Mouse (Mus musculus): Measurements from ENCODE around the gene Imp4. TPM values are rescaled to one million over a fixed set of nuclear protein-coding genes. Genes with fewer than 3 reads are reported as not detected.

The Imp4 gene
- total RNA-seq, 1 experiment from 2014 or later, result 33.8 TPM

Other genes with a start within 250 kb of the Imp4 start
- 55.7 and 63.4 TPM in 2 replicates for gene Ccdc115, start 179 bp upstream of the Imp4 start, total RNA-seq (2017)
- gene Ptpn18, start 19.9 kb downstream of the Imp4 start, total RNA-seq (2017), result 299 and 432 TPM in 2 replicates
- not detected in 2 replicates for gene Prss39, start 58.6 kb downstream of the Imp4 start, total RNA-seq (2017)
- not detected in 2 replicates for gene Cfc1, start 95.8 kb downstream of the Imp4 start, total RNA-seq (2017)
- gene Prss40, start 121.1 kb downstream of the Imp4 start, total RNA-seq (2017), result not detected in 2 replicates
- not detected in 2 replicates for gene Amer3, start 139.8 kb downstream of the Imp4 start, total RNA-seq (2017)